Mouse (Mus musculus): ENCODE measurements around the gene Car15. TPM values are rescaled to one million over a fixed set of nuclear protein-coding genes. Genes with fewer than 3 reads are reported as not detected.

Gene Car15
- total RNA-seq, 2 experiments from 2014 or later, result 1.4 to 1.6 TPM

DNA sequence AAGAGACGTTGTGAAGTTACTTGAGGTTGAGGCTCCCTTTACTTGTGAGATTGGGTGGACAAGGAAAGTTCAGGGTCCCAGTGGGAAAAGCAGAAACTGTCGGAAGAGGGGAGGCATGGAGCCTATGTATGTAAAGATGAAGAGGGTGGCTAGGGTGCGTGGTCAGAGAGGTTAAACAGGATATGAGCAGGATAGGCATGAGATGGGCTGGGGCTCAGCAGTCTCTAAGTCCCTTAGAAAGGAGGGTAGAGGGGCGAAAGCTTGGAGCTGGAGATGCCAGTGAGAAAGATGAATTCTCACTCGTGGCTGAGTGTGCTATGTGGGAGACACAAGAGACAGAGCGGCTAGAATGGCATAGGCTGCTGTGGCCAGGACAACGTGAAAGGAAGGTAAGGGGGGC, 5.3 kb downstream of the Car15 start, which contains the start of gene B830017H08Rik:
Gene B830017H08Rik (plus strand): TSS at position 301 of the 400 bp plus-strand sequence.
- no peak for DNase-seq

DNA sequence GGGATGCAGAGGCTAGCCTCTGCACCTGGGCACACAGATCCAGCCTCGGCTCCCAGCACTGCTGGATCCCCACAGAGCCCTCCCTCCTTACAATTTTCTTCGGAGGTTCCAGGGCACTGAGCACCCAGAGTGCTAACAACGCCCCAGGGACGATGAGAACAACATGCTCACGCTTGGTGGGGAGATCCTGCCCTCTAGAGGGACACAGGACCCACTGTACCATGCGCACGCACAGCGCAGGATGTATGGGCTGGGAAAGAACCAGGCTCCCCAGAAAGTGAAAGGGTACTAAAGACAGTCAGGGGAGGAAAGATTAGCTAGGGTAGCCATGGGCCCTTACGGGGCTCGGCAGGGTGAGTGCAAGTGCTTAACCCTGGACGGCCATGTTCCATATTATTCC, 6.4 kb downstream of the Car15 start:
- DNase-seq, result no peak

DNA sequence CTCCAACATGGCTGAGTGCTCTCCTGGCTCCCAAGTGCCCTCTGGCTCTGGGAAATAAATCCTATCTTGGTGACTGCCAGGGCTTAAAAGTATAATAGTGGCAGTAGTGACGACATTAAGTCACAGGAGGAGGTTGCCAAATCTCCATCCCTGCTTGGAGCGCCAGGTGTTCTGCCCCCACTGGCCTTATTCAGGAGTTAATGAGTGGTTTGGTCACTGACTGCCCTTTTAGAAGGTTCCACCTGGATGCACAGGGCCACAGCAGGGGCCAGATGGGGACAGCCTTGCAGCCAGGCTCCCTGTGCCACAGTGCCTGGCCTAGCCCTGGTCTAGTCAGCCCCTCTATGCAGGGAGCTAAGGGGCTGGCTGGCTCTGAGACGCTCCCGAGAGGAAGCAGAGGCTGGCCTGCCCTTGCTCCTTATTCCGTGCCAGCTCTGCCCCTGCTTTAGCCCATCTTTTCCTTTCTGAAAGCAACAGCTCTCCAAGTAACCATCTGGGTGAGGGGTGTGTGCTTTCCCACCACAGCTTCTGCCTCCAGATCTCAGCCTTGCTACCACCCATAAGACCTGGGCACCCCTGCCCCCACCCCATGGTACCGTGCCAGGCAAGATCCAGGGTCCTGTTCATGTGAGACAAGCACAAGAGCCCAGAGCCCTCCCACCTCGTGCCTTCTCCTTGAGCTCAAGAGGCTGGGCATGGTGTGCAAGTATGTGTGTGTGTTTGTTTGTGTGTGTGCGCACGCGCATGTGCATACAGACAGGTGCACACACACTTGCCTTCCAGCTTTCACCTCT, 7.6 kb downstream of the Car15 start:
- no peak for DNase-seq

DNA sequence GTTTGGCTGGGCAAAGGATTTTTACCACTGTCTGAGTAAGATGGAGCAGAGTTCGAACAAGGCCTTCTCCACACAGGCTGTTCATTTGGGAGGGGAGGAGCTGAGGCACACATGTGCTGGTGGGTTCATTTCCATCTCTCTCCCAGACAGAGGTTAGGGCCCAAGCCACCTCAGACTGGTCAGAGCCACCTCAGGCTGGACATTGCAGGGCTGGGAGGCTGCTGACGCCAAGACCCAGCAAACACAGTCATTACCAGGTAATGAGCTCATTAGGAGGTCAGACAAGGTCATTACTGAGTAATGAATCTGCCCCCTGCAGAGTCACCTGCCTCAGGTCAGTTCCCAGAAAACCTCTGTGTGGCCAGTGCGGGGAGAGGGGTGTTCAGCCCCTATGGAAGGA, 9.3 kb downstream of the Car15 start:
- no peak for DNase-seq

DNA sequence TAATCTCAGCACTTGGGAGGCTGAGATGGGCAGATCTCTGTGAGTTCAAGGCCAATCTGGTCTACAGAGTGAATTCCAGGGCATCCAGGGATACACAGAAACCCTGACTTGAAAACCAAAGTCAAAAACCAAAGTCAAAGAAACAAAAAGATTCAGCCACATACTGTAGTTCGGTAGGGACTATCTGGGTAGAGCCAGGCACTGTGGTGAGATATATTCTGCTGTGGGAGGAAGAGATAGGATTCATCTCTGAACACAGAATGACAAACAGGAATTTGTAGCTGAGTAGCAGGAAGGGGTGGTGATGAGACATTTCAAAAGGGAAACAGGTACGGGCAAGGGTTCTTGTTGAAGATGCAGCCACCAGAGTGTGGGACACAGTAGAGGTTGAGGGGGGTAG, 9.9 kb downstream of the Car15 start:
- no peak for DNase-seq

DNA sequence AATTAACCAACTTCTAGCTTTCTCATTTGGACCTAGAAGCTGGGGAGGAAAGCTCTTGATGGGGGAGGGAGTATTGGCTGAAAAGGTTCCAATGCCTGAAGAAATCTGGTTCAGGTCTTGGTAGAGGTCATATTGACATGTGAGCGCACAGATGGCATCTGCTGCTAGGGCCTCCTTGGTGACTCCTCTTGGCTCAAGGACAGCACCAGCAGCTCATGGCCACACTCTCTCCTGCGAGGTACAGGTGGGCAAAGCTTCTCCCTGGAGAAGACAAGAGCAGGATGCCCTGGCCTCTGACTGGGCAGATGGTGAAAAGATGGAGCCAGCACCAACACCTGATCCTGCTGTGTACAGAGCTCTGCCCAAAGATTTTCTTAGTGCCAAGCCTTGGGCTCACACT, 11.7 kb downstream of the Car15 start:
- DNase-seq, result no peak

DNA sequence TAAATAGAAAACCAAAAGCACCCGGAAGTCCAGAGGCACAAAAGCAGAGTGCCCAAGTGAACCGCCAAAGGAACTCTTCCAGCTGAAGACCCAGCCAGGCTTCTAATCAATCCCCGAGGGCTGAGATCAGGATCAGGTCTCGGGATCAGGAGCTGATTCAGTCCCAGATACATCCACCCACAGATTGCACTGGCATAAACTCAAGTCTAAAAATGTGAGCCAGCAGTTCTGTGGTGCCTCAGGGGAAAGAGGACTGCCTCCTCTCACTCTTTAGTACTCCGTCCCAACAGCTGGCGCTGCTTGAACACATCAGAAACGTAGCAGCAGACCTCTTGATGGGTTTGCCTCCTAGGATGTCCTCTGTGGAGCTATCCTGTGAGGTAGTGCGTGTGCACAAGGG, 21.6 kb downstream of the Car15 start:
- DNase-seq, result no peak

DNA sequence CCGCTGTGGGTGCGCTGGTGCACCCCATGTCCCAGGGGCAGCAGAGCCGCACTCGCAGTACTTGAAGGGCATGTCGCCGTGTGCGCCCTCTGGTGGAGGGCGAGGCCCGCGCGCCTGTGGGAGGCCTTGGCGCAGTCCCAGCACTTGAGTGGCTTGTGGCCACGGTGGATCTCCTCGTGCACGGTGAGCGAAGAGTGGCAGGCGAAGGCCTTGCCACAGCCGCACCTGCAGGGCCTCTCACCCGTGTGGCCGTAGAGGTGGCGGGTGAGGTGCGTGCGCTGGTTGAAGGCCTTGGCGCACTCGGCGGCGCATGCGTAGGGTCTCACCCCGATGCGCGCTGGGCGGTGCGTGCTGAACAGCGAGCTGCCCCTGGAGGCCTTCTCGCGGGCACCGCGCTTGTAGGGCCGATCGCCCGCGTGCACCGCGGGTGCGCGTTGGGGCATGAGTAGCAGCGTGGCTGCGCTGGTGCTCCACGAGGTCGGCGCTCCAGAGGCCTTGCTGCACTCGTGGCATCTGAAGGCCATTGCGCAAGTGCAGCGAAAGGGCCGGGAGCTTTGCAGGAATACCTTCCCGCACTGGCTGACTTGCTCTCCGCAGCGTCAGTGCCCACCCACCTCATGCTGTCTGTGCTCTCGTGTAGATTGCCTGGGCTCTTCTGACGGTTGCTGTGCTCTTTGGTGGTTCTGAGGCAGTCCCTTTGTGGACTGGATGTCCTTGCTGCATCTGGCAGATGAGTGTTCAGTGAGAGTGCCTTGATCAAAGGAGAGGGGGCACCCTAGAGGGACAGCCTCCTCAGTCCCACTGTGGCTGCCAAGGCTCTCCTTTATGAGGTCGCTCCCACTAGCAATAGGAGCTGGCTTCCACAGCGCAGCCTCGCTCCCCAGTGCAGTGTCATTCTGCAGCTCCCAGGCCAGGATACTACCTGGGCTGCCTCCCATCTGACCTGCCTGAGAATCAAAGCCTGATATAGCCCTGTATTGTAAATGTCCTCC, 22.5 kb downstream of the Car15 start:
- peak; percentile 68 for DNase-seq

DNA sequence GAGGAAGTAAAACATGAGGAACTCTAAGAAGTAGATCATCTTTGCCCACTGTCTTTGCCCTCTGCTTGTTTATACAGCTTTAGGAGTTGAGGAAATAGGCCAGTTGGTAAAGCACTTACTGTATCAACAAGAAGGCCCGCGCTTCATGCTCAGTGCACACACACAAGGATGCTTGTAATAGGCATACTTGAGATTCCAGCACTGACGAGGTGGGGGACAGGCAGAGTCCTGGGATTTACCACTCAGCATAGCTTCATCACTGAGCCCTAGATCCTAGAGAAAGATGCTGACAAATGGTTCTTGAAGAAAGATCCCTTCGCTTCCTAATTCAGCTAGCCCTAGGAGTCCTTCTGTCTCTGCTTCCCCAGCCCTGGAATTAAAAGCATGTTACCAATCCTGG, 25.0 kb downstream of the Car15 start:
- DNase-seq, result no peak

DNA sequence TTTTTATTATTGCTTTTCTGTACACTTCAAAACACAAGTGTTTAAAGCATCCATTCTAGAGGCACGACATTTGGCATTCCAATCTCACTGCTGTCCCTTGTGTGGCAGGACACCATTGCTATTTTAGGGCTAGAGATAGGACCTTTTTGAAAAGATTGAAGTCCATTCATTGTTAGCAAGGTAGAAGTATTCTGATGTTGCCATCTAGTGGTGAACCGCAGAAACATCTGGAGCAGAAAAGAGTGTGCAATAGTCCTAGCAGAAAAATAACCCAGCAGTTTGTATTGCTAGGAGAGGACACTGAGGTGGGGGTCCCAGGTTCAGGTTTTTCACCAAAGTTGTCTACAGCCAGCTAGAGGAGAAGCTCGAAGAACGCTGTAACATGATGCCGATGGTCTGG, 26.0 kb downstream of the Car15 start:
- peak; percentile 56 for DNase-seq

DNA sequence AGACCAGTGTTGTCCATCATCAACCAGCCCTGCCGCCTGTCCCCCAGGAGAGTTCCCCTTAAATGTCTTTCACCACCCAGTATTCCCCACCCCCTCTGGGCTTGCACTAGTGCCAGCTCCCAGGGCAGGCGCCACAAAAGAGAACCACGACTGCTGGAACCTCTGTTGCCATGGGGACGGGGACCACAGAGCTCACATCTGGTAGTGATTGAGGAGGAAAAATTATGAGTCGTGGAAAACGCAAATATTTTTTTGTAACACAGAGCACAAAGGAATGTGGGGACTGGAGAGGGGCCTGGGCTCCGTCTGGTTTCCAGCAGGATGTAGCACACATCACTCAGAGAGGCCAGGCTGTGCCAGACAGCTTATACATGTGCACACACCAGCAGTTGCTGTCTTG, 28.5 kb downstream of the Car15 start:
- peak; percentile 78 for DNase-seq

DNA sequence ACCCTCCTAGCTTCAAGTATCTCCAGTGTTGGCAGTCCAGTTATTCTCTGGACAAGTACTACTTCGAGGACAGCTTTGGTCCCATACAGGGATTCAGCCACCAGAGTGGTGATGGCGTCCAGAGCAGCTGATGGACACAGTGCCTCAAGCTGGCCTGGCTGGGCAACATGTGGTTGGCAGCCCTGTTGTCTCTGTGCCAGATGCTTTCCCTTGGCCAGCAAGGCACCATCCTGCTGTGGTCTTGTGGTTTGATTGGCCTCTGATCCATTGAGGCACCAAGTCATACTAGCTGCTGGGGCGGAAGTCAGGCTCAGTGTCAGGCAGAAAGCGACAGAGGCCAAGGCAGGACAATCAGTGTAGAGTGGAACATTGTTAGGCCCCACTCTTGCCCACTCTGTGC, 29.0 kb downstream of the Car15 start:
- no peak for DNase-seq

DNA sequence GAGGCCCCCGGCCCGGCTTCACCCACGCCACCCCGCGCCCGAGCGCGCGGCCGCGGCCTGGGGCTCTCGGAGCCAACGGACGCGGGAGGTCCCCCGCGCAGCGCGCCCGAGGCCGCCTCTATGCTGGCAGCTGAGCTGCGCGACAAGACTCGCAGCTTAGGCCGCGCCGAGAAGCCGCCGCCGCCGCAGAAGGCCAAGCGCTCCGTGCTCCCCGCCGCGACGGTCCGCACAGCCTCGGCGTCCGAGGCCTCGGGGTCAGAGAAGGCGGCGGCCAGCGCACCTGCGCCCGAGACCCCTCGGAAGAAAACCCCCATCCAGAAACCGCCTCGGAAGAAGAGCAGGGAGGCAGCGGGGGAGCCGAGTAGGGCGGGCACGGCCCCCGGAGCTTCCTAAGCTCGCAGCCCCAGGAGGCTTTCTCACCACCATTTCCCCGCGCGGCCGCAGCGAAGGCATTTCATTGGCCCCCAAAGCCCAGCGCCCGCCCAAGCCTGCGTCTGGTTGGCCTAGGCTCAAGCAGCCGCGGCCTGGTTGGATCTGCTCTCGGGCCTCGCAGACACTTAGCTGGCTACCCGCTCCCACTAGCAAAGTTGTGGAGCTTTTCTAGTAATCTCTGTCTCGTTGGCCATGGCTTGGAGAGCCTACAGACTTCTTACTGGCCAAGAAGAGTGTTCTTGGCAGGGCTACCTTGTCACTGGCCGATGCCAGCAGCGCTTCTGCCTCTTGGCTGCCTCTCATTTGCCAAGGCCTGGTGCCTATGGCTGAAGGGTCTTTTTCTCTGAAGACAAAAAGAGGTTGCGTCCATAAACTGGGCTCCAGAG, 30.8 kb downstream of the Car15 start:
- peak; percentile 89 for DNase-seq

DNA sequence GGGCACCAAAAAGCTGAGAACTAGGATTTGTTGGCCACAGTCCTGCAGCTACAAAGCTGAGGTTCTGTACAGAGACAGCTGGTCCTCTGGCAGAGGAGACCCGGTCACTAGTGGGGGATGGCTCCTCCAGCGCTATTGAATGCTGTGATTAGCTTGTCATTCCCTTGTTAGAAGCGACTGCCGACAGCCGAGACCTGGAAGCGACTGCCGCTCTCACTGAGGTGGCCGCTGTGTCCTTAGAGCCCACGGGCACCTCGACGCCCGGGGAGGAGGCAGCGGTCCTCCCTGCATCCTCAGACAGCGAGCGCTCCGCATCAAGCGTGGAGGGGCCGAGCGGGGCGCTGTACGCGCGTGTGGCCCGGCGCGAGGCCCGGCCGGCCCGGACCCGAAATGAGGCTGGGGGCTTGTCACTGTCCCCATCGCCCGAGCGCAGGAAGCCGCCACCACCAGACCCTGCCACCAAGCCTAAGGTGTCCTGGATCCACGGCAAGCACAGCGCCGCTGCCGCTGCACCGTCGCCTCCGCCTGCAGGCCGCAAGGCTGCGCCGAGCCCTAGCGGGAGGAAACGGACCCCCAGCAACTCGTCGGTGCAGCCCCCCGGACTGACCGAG, 31.5 kb downstream of the Car15 start:
- DNase-seq, result peak; percentile 43

DNA sequence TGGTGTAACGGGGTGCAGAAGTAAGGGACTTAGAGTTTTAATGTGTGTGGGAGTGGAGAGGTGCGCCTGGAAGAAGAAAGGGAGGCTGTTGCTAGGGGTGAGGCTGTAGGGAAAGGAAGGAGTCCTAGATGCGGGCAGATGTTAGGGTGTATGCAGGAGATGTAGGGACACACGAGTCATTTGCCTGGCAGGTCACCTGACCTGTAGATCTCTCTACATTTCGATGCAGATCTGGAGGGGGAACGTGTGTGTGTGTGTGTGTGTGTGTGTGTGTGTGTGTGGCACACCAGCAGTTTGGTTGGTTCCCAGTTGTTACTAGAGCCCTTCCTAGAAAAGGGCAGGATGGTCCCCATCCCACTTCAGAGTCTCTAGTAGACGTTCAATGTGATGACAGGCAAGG, 33.2 kb downstream of the Car15 start:
- no peak for DNase-seq

DNA sequence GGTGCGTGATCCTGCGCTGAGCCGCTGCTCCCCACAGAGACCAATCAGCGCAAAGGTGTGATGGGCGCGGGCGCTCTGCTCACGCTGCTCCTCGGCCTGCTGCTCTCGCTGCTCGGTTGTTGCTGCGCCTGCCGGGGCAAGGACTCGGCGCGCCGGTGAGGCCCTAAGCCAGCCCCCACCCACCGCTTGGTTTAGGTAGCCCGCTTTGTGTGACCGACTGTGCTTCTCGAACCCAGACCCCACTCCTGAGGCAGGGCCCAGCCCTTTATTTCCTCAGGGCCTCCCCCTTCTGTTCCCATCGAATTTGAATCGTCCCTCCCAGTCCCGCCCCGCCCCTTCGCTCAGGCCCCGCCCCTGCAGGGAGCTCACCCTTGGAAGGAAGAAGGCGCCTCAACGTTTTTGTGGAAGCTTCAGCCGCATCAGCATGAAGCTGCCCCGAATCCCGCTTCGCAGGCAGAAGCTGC, 33.7 kb downstream of the Car15 start:
- no peak for DNase-seq

DNA sequence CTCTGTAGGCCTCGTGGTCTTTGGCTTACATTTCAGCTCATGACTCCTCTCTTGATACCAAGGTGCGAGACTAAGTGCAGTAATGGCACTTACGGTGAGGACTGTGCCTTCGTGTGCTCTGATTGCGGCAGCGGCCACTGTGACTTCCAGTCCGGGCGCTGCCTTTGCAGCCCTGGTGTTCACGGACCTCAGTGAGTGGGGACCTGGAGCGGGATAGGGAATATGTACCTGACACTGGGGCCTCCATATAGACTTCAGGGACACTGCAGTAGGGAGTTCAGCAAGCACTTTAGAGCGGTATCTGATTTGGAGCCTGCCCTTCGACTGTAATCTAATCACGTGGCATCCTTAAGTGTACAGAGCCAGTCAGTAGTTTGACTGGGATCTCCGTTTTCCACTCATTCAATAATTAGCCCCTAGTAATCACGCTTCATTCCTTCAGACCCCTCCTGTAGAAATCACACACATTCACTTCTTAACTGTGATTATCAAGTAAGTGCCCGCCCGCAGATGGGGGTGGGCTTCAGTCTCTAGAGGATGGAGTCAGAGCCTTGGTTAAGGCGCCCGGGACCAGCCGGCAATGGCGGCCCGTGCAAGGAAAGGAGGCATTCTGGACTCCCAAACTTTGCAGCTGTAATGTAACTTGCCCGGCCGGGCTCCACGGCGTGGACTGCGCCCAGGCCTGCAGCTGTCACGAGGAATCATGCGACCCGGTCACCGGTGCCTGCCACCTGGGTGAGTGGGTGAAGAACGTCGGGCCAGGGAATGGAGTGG, 34.3 kb downstream of the Car15 start:
- DNase-seq, result no peak

DNA sequence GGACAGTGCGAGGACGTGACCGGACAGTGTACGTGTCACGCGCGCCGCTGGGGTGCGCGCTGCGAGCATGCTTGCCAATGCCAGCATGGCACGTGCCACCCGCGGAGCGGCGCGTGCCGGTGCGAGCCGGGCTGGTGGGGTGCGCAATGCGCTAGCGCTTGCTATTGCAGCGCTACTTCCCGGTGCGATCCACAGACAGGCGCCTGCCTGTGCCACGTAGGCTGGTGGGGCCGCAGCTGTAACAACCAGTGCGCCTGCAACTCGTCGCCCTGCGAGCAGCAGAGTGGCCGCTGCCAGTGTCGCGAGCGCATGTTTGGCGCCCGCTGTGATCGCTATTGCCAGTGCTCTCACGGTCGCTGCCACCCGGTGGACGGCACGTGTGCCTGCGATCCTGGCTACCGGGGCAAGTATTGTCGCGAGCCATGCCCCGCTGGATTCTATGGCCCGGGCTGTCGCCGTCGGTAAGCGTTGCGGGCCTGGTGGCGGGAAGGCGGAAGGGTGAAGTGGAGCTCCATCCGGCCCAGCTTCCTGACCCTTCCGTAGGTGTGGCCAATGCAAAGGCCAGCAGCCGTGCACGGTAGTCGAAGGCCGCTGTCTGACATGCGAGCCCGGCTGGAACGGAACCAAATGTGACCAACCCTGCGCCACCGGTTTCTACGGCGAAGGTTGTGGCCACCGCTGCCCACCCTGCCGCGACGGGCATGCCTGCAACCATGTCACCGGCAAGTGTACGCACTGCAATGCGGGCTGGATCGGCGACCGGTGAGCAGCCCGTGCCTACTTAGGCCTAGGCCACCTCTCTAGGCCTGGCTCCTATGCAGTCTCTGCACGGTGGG, 35.1 kb downstream of the Car15 start:
- DNase-seq, result peak; percentile 41

DNA sequence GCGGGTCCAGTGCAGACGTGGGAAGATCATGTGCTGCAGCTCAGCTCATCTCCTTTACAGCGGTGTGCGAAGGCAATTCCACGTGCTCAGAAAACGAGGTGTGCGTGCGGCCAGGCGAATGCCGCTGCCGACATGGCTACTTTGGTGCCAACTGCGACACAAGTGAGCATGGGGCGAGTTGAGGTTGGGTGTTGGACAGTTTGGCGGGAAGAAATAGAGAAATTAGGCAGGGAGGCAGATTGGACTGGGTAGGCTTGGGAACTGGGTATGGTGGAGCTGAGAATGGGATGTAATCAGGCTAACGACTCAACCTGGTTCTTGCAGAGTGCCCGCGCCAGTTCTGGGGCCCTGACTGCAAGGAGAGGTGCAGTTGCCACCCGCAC, 35.7 kb downstream of the Car15 start:
- DNase-seq, result no peak

DNA sequence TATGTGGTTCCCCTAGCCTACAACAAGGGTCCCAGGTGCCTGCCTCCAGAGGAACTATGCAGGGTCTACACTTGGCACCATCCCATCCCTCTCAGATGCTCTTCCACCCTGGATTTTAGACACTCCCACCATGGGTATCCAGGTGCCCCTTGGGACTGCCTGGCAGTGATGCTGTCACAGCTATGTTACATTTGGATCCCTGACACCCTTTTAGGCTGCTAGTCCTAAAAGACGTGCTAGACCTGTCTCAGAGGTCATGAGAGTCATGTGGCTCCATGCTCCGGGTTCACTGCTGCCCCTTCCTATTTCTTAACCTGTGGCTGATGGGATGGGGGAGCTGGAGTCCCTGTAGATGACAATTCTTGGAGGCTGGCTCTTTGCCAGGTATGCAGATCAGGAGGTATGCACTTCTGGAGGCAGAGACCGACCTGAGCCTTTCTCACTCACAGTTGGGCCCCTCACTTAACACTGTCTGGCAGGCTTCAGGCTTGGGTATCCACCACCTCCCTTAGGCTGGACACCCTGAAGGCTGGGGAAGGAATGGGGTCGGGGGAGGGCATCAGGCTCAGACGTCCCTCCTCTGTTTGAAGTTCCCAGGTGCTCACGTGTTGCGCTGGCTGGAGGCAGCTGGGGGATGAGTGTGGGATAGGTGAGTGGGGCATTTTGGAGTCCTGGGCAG, 36.2 kb downstream of the Car15 start:
- DNase-seq, result no peak
